Mouse (Mus musculus): ENCODE data around the gene Slit3.

The Slit3 gene

GRCm38 (mm10) chr11:35415768-35416401 is 294.9 kb downstream of the Slit3 start:
- DNase-seq: no peak

DNA sequence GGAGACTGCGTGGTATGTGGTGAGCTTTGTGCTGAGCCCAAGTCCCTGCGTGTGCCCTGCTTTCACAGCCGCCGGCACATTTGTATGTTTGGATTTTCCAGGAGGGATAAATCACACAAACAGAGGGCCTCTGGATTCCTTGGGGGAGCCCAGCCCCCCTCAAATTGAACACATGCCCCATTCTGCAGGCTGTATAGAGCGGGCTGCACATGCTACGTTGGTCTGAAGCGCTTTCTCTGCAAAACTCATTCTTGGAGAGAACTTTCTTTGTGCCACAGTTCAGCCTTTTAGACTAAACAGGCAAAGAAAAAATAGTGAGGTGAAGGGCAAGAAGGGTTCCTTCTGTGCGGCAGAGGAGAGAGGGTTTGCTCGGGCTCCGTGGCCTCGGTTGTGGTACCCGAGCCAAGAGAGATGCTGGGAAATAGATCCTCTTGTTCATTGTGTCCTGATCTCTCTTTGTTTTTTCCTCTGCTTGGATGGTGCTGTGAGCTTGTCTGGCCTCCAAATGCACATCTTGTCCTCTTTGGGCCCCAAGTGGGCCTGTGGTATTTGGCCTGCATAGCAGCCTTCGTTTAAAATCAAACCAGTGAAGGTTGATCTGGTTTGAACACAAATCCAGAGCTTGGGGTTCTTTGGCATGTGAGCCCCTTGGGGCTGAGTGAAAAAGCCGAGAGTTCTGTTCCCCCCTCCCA is 295.5 kb downstream of the Slit3 start:
- no peak for DNase-seq

DNA sequence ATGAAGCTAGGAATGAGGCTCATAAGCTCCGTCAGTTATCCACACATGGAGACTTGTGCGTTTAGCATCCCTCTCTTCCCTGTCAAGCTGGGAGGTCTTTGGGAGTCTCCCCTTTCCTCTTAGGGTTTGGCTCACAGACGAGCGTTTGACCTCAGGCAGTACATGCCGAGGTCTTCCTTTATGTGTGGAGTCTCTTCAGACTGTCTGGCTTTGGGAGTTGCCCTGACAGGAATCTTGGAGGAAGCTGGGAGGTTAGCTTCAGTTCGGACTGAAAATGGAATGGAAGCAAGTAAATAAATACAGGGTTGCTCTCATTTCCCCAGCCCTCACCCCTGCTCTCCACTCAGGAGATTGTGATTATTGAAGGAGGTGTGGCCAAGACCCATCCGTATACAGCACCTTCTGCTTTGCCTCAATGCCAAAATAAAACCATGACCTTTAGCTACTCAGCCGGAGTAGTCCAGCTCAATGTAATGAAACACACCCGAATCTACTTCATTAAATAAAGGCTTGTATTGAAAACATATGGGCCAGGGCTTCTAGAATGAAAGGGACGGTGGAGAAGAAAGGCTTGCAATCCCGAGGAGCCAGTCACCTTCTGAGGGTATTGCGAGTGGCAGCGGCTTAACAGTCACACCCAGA is 297.0 kb downstream of the Slit3 start:
- no peak for DNase-seq

GRCm38 (mm10) chr11:35419013-35419412 is 298.0 kb downstream of the Slit3 start:
- no peak for DNase-seq

GRCm38 (mm10) chr11:35421728-35422127 is 300.7 kb downstream of the Slit3 start:
- DNase-seq: no peak

DNA sequence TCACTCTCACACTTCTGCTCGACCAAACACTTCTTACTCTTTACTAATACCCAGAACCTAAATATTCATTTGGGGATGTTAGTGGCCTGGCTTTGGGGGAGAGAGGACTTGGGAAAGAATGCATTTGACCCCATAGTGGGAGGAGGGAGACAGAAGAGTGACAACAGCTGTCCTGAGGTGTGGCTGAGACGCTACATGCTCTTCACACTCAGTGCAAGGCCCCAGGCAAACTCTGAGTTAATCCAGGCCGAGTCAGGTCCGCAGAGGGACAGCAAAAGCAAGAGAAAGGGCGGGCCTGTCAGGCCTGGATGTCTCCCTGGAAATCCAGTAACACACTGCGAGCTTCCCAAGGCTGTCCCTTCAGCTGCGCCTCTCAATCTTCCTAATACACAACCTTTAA is 307.0 kb downstream of the Slit3 start:
- DNase-seq: no peak

- no peak for DNase-seq
These were observed 310.1 kb downstream of the Slit3 start for GRCm38 (mm10) chr11:35431130-35431529.

DNA sequence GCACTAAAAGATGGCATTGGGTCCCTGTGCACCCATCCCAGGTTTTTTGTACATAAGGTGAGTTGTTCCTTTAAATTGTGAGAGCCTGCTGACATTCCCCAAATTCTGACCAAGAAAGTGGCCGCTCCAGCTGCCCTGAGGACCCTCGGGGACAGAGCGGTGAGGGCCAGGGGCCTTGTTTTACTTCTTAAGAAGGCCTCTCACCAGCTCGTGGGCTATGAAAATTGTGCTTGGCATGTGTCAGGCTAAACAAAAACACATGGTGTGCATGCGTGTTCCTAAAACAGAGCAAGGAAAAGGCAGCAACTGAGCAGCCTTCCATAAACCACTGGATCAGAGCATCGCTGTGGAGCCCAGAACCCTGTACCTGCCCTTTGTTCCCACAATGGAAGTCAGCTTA is 316.5 kb downstream of the Slit3 start:
- no peak for DNase-seq

- no peak for DNase-seq
These were observed 319.2 kb downstream of the Slit3 start for GRCm38 (mm10) chr11:35440186-35440585.

DNA sequence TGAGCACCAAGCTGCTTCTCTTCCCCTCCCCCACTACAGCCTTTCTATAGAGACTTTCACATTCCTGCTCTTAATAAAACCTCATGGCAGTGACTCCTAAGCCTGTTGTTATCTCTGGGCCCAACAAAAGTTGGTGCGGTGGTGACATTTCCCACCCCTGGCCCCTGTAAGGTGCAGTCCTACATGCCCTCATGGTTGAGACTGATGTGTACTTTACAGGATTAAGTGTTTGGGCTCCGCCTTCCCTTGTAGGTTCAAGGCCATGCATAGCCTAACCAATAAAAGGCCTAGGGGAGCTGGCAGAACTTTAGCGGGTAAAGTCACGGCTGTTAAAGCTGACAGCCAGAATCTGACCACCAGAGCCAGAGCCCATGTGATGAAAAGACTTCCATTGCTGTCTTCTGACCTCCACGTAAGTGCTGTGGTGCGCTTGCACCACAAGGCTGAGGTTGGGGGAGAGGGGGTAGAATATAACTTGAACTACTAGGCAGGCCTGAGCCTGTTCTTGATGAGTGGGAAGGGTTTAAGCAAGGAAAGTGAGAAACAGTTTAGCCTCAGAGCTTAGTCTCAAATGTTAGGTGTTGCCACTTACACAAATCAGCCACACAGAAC is 323.6 kb downstream of the Slit3 start:
- no peak for DNase-seq

GRCm38 (mm10) chr11:35447951-35448350 is 326.9 kb downstream of the Slit3 start:
- no peak for DNase-seq

GRCm38 (mm10) chr11:35449199-35449598 is 328.2 kb downstream of the Slit3 start:
- DNase-seq: no peak

- DNase-seq: peak; percentile 68
These were observed 330.6 kb downstream of the Slit3 start for GRCm38 (mm10) chr11:35451636-35452035.

DNA sequence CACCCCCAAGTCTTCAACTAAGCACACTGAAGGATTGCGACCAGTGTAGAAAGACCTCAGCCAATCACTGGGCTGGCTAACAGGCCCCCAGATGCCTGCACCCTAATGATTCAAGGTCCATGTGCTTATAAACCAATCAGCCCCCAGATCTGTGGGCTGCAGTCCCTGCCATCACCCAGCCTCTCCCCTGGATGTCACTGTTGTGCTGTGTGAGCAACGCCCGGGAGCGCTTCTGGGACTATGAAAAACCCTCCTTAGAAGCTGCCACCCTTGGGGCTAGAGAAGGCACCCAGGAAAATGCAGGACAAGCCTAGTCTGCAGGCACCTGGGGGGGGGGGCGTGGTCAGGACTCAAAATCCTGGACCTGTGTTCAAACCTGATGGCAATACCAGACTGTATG is 331.4 kb downstream of the Slit3 start:
- DNase-seq: peak; percentile 46

GRCm38 (mm10) chr11:35454191-35454725 is 333.2 kb downstream of the Slit3 start:
- DNase-seq: no peak

DNA sequence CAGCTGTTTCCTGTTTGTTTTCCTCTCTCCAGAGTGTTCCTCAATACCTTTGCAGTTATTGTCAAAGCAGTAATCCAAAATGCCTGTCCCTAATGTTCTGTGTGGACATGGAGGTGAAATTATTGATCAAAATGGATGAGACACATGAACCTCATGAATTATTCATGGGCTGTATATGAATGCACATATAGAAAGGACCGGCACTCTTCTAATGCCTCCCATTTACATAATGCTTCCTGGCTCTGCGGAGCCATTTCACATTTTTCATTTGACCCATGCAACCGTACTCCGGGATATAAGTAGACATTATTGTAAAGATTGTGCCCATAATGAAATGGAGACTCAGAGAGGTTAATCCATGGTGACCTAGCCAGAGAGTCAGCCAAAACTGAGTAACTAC is 333.8 kb downstream of the Slit3 start:
- no peak for DNase-seq

GRCm38 (mm10) chr11:35458068-35458467 is 337.0 kb downstream of the Slit3 start:
- DNase-seq: no peak

- DNase-seq: no peak
These were observed 345.7 kb downstream of the Slit3 start for GRCm38 (mm10) chr11:35466701-35467100.

DNA sequence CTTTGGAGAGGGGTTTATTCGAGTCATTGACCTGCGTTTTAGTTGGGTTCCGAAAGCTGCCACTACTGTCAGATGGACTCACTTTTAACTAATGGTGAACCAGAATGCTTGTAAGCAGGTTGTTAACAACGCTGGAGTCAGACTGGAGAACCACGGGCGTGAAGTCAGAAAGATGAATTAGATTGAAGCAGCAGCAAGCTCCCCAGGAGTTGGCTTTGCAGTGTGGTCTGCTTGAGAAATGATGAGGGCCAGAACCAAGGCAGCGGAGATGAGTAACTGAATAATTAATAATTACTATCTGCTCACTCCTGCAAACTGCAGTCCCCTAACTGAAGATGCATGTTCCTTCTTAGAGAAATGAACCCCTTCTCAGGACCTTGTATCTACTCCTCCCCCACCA is 347.8 kb downstream of the Slit3 start:
- DNase-seq: no peak

DNA sequence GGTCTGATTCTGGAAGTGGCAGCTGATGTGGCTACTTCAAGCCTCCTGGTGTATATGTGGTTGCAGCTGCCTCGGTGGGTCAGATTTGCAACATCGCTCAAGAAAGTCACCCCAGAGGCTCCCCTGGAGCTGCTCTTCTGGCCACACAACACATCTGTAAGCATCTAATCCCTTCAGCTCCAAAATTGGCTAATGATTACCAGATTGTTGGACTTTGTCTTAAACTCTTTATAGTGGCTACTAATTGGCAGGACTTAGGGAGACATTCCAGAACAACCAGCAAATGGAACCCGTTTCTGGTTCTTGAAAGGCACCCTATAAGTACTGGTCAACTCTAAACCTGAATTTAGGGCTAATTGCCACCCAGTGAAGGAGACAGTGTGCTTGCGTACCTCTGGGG is 348.9 kb downstream of the Slit3 start:
- no peak for DNase-seq

- DNase-seq: no peak
These were observed 349.8 kb downstream of the Slit3 start for GRCm38 (mm10) chr11:35470853-35471252.

DNA sequence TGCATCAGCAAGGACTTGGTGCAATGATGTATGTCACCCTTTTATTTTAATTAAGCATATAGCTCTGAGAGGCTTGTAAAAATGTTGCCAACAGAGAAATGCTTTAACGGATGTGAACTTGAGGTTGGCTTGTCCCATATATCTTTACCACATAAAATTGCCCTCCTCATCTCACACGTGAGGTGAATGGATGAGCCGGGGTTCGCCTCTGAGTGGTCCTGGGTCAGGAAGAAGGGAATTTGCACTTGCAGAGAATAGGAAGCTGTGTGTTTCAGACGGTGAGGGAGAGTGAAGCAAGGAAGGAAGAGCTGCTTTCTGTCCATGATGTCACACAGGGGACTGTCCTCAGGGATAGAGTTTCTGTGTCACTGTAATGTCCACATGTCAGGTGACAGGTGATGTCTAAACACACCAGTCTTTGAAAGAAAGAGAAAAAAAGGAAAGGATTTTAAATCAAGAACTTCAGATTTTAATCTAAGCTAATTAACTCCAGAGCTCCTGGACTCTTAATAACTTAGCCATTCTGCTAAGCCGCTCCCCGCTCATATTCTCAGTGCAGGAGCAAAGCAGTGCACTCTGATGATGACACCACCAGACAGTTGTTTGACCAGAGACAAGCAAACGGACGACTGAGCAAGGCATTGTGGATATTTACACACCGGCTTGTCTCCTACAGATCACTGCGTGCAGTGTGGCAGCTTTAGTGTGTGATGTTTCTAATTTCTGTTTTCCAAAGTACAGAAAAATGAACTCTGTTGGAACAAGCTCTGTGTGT is 352.0 kb downstream of the Slit3 start:
- DNase-seq: no peak

DNA sequence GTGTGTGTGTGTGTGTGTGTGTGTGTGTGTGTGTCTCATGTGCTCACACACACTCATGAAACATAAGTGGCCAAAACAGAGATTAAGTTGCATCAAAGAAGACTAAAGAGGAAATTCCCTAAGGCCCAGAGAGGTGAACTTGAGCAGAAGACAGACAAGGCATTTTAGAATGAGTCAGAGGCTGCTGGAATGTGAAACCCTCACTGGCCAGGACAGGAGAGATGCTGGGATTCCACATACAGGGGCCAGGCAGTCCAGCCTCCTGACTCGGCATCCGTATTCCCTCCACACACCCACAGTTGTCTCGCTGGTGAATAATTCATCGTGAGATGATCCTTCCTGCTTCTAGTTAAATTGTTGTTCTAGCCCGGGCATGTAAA is 352.6 kb downstream of the Slit3 start:
- DNase-seq: no peak

Data from right cerebral cortex, postnatal 14 days (tissue).